Mouse (Mus musculus) c-Kit-positive CD71-positive TER-119-positive erythroid progenitor cells, embryonic 14.5 days (primary cell): ENCODE results near the gene Mmp15.

Source experiments
- DNase-seq: peaks from one replicate; pipeline ENCODE4 v3.0.0-alpha.2; 2013; ENCODE audit warnings: low spot score

Mmp15 gene

GRCm38 (mm10) chr8:95352151-95352870 lies at the start of gene Mmp15:
Gene Mmp15, plus strand, starts transcription at chr8:95352268.
- no peak for DNase-seq

GRCm38 (mm10) chr8:95302410-95302809 lies 49.7 kb upstream of the Mmp15 start:
- peak; percentile 22 for DNase-seq

- DNase-seq, result no peak
Measured at GRCm38 (mm10) chr8:95305526-95305925, 46.5 kb upstream of the Mmp15 start.

GRCm38 (mm10) chr8:95306431-95306830 lies 45.6 kb upstream of the Mmp15 start, which contains the start of gene Cngb1:
Gene Cngb1, minus strand, starts transcription at chr8:95306585.
- no peak for DNase-seq

- DNase-seq, result no peak
Measured at GRCm38 (mm10) chr8:95310342-95310970, 41.6 kb upstream of the Mmp15 start, which contains the start of gene Tepp. Gene Tepp, plus strand, starts transcription at chr8:95310566.

- DNase-seq, result no peak
Measured at GRCm38 (mm10) chr8:95312836-95313235, 39.2 kb upstream of the Mmp15 start.

GRCm38 (mm10) chr8:95313857-95314256 lies 38.2 kb upstream of the Mmp15 start:
- DNase-seq, result no peak

GRCm38 (mm10) chr8:95314707-95315106 lies 37.4 kb upstream of the Mmp15 start:
- DNase-seq, result no peak

GRCm38 (mm10) chr8:95315350-95315749 lies 36.7 kb upstream of the Mmp15 start:
- no peak for DNase-seq

- no peak for DNase-seq
Measured at GRCm38 (mm10) chr8:95320224-95321139, 31.6 kb upstream of the Mmp15 start.

- DNase-seq, result no peak
Measured at GRCm38 (mm10) chr8:95323201-95323600, 28.9 kb upstream of the Mmp15 start.

GRCm38 (mm10) chr8:95324646-95325045 lies 27.4 kb upstream of the Mmp15 start:
- no peak for DNase-seq

GRCm38 (mm10) chr8:95326822-95327221 lies 25.2 kb upstream of the Mmp15 start:
- DNase-seq, result no peak

- DNase-seq, result no peak
Measured at GRCm38 (mm10) chr8:95327866-95328465, 24.1 kb upstream of the Mmp15 start.

- DNase-seq, result no peak
Measured at GRCm38 (mm10) chr8:95330367-95330766, 21.7 kb upstream of the Mmp15 start.

- DNase-seq, result peak; percentile 27
Measured at GRCm38 (mm10) chr8:95331156-95331719, 20.8 kb upstream of the Mmp15 start.

GRCm38 (mm10) chr8:95331720-95332436 lies 20.2 kb upstream of the Mmp15 start, which contains the start of the genes Zfp319 and Usb1:
Gene Zfp319, minus strand, starts transcription at chr8:95331950.
Gene Usb1, plus strand, starts transcription at chr8:95332284.
- peak; percentile 86 for DNase-seq

- no peak for DNase-seq
Measured at GRCm38 (mm10) chr8:95332437-95333199, 19.4 kb upstream of the Mmp15 start.

GRCm38 (mm10) chr8:95335706-95336105 lies 16.4 kb upstream of the Mmp15 start:
- no peak for DNase-seq

GRCm38 (mm10) chr8:95336363-95336762 lies 15.7 kb upstream of the Mmp15 start:
- no peak for DNase-seq
